Mouse (Mus musculus): ENCODE data around the gene Rpl3. TPM values are rescaled to one million over a fixed set of nuclear protein-coding genes. Genes with fewer than 3 reads are reported as not detected.

The Rpl3 gene
- polyA plus RNA-seq, 2 experiments, result 1,384 to 1,569 TPM

- Histone ChIP-seq H3K27me3 (ENCODE audit: control insufficient read depth, insufficient read depth, low read length) (peaks cover 28% of the 10 kb centered on the region), H3K27ac (replicated peaks; ENCODE audit: low read depth, low read length) (no peak overlapping the region), H3K4me2 (replicated peaks; ENCODE audit: low read depth, low read length, severe bottlenecking) (no peak overlapping the region), H3K4me1 (ENCODE audit: control insufficient read depth, insufficient read depth, low read length) (peaks cover 6% of the 10 kb centered on the region), H3K9me3 (ENCODE audit: control insufficient read depth, low read length) (no peaks in the 10 kb centered on the region), H3K9ac (ENCODE audit: low read depth, low read length, severe bottlenecking) (no peak overlapping the region), H3K36me3 (ENCODE audit: control insufficient read depth, insufficient read depth, low read length) (no peaks in the 10 kb centered on the region), H3K4me3 (replicated peaks; ENCODE audit: low read length) (no peak overlapping the region)
- 25% methylated on average over 4 of the region's 4 CpGs for WGBS
- DNase-seq (ENCODE audit: low spot score), result peak; percentile 93
- ATAC-seq (ENCODE audit: low FRiP score, low read depth), result no peak
- no peak for TF ChIP-seq POLR2A (IDR thresholded peaks at IDR 0.05; ENCODE audit: borderline replicate concordance, extremely low read depth, insufficient read depth, insufficient read length)
Observed at GRCm38 (mm10) chr15:80088637-80089036, 3.0 kb downstream of the Rpl3 start.

GRCm38 (mm10) chr15:80087406-80088012 is 4.2 kb downstream of the Rpl3 start:
- no peak for ATAC-seq (ENCODE audit: low FRiP score, low read depth)
- no peak overlapping the region for H3K4me2 ChIP-seq (replicated peaks; ENCODE audit: low read depth, low read length, severe bottlenecking)
- no peaks in the 10 kb centered on the region for H3K36me3 ChIP-seq (ENCODE audit: control insufficient read depth, insufficient read depth, low read length)
- no peak overlapping the region for H3K4me3 ChIP-seq (replicated peaks; ENCODE audit: low read length)
- DNase-seq (ENCODE audit: low spot score), result no peak
- WGBS, result 80% methylated on average over 9 of the region's 9 CpGs
- TF ChIP-seq POLR2A (IDR thresholded peaks at IDR 0.05; ENCODE audit: borderline replicate concordance, extremely low read depth, insufficient read depth, insufficient read length), result no peak
- H3K27me3 ChIP-seq (ENCODE audit: control insufficient read depth, insufficient read depth, low read length), result peaks cover 19% of the 10 kb centered on the region
- H3K27ac ChIP-seq (replicated peaks; ENCODE audit: low read depth, low read length), result no peak overlapping the region
- peaks cover 6% of the 10 kb centered on the region for H3K4me1 ChIP-seq (ENCODE audit: control insufficient read depth, insufficient read depth, low read length)
- no peak overlapping the region for H3K9ac ChIP-seq (ENCODE audit: low read depth, low read length, severe bottlenecking)
- no peaks in the 10 kb centered on the region for H3K9me3 ChIP-seq (ENCODE audit: control insufficient read depth, low read length)

- peak overlapping the region; percentile 87 for H3K4me3 ChIP-seq (replicated peaks; ENCODE audit: low read length)
- H3K36me3 ChIP-seq (ENCODE audit: control insufficient read depth, insufficient read depth, low read length), result peaks cover 35% of the 10 kb centered on the region
- peaks cover 11% of the 10 kb centered on the region; the same call in 1 of the 2 replicates for H3K4me1 ChIP-seq (ENCODE audit: control insufficient read depth, insufficient read depth, low read length)
- no peaks in the 10 kb centered on the region for H3K9me3 ChIP-seq (ENCODE audit: control insufficient read depth, low read length)
- H3K27me3 ChIP-seq (ENCODE audit: control insufficient read depth, insufficient read depth, low read length), result no peaks in the 10 kb centered on the region
- ATAC-seq (ENCODE audit: low FRiP score, low read depth) (peak; percentile 11), DNase-seq (ENCODE audit: low spot score) (no peak)
- peak overlapping the region; percentile 71 for H3K4me2 ChIP-seq (replicated peaks; ENCODE audit: low read depth, low read length, severe bottlenecking)
- no peak for TF ChIP-seq POLR2A (IDR thresholded peaks at IDR 0.05; ENCODE audit: borderline replicate concordance, extremely low read depth, insufficient read depth, insufficient read length)
- H3K9ac ChIP-seq (ENCODE audit: low read depth, low read length, severe bottlenecking), result peak overlapping the region; percentile 59
- 2% methylated on average over 12 of the region's 12 CpGs for WGBS
- H3K27ac ChIP-seq (replicated peaks; ENCODE audit: low read depth, low read length), result peak overlapping the region; percentile 93
Observed at GRCm38 (mm10) chr15:80083740-80084139, 7.9 kb downstream of the Rpl3 start.

GRCm38 (mm10) chr15:80083276-80083731 is 8.4 kb downstream of the Rpl3 start:
- Histone ChIP-seq H3K27ac (replicated peaks; ENCODE audit: low read depth, low read length) (peak overlapping the region; percentile 93), H3K36me3 (ENCODE audit: control insufficient read depth, insufficient read depth, low read length) (peaks cover 39% of the 10 kb centered on the region), H3K4me1 (ENCODE audit: control insufficient read depth, insufficient read depth, low read length) (peaks cover 11% of the 10 kb centered on the region; the same call in 1 of the 2 replicates), H3K4me2 (replicated peaks; ENCODE audit: low read depth, low read length, severe bottlenecking) (peak overlapping the region; percentile 71), H3K27me3 (ENCODE audit: control insufficient read depth, insufficient read depth, low read length) (no peaks in the 10 kb centered on the region), H3K9ac (ENCODE audit: low read depth, low read length, severe bottlenecking) (peak overlapping the region; percentile 94), H3K9me3 (ENCODE audit: control insufficient read depth, low read length) (no peaks in the 10 kb centered on the region), H3K4me3 (replicated peaks; ENCODE audit: low read length) (peak overlapping the region; percentile 87)
- under 1% methylated on average over 30 of the region's 30 CpGs for WGBS
- ATAC-seq (ENCODE audit: low FRiP score, low read depth), result peak; percentile 93
- DNase-seq (ENCODE audit: low spot score), result peak; percentile 100
- peak; percentile 100 for TF ChIP-seq POLR2A (IDR thresholded peaks at IDR 0.05; ENCODE audit: borderline replicate concordance, extremely low read depth, insufficient read depth, insufficient read length)

GRCm38 (mm10) chr15:80082661-80083275 is 8.9 kb downstream of the Rpl3 start:
- WGBS, result under 1% methylated on average over 21 of the region's 21 CpGs
- no peak for DNase-seq (ENCODE audit: low spot score)
- Histone ChIP-seq H3K9ac (ENCODE audit: low read depth, low read length, severe bottlenecking) (peak overlapping the region; percentile 94), H3K27ac (replicated peaks; ENCODE audit: low read depth, low read length) (peak overlapping the region; percentile 93), H3K4me2 (replicated peaks; ENCODE audit: low read depth, low read length, severe bottlenecking) (peak overlapping the region; percentile 64), H3K4me3 (replicated peaks; ENCODE audit: low read length) (peak overlapping the region; percentile 87), H3K27me3 (ENCODE audit: control insufficient read depth, insufficient read depth, low read length) (no peaks in the 10 kb centered on the region), H3K4me1 (ENCODE audit: control insufficient read depth, insufficient read depth, low read length) (peaks cover 11% of the 10 kb centered on the region; the same call in 1 of the 2 replicates), H3K9me3 (ENCODE audit: control insufficient read depth, low read length) (no peaks in the 10 kb centered on the region), H3K36me3 (ENCODE audit: control insufficient read depth, insufficient read depth, low read length) (peaks cover 44% of the 10 kb centered on the region)
- ATAC-seq (ENCODE audit: low FRiP score, low read depth), result no peak
- TF ChIP-seq POLR2A (IDR thresholded peaks at IDR 0.05; ENCODE audit: borderline replicate concordance, extremely low read depth, insufficient read depth, insufficient read length), result no peak
